Mouse (Mus musculus) embryo, embryonic 10 days (tissue): ENCODE results near the gene Ubxn10.

Experiments used
- DNase-seq: peaks from one replicate; pipeline ENCODE4 v3.0.0-alpha.2; 2015; ENCODE audit warnings: low spot score

Ubxn10 gene

GRCm38 (mm10) chr4:138734105-138734504 lies 2.9 kb downstream of the Ubxn10 start:
- DNase-seq = no peak

GRCm38 (mm10) chr4:138729018-138729703 lies 7.8 kb downstream of the Ubxn10 start:
- DNase-seq = peak; percentile 33

GRCm38 (mm10) chr4:138725751-138726150 lies 11.2 kb downstream of the Ubxn10 start:
- DNase-seq = peak; percentile 18

- DNase-seq = peak; percentile 84
These were observed 11.9 kb downstream of the Ubxn10 start for GRCm38 (mm10) chr4:138725127-138725461.

- DNase-seq = no peak
These were observed 12.4 kb downstream of the Ubxn10 start, which contains the start of gene Pla2g2c for GRCm38 (mm10) chr4:138724354-138725126. TSS of gene Pla2g2c (plus strand) at chr4:138724792.

- no peak for DNase-seq
These were observed 13.3 kb downstream of the Ubxn10 start for GRCm38 (mm10) chr4:138723493-138724281.

- DNase-seq = no peak
These were observed 17.7 kb downstream of the Ubxn10 start for GRCm38 (mm10) chr4:138719264-138719596.

- DNase-seq = no peak
These were observed 18.2 kb downstream of the Ubxn10 start for GRCm38 (mm10) chr4:138718586-138719263.

- no peak for DNase-seq
These were observed 20.3 kb downstream of the Ubxn10 start for GRCm38 (mm10) chr4:138716697-138717096.

GRCm38 (mm10) chr4:138714186-138714585 lies 22.8 kb downstream of the Ubxn10 start:
- DNase-seq = no peak

GRCm38 (mm10) chr4:138712621-138713020 lies 24.3 kb downstream of the Ubxn10 start:
- DNase-seq = no peak

- no peak for DNase-seq
These were observed 24.9 kb downstream of the Ubxn10 start for GRCm38 (mm10) chr4:138712096-138712495.

- no peak for DNase-seq
These were observed 25.7 kb downstream of the Ubxn10 start for GRCm38 (mm10) chr4:138711051-138711820.

GRCm38 (mm10) chr4:138710633-138711032 lies 26.3 kb downstream of the Ubxn10 start:
- no peak for DNase-seq

- no peak for DNase-seq
These were observed 27.0 kb downstream of the Ubxn10 start for GRCm38 (mm10) chr4:138709944-138710343.

GRCm38 (mm10) chr4:138709246-138709645 lies 27.7 kb downstream of the Ubxn10 start:
- DNase-seq = no peak

GRCm38 (mm10) chr4:138708636-138709035 lies 28.3 kb downstream of the Ubxn10 start:
- peak; percentile 78 for DNase-seq

GRCm38 (mm10) chr4:138706620-138707019 lies 30.3 kb downstream of the Ubxn10 start:
- DNase-seq = no peak

GRCm38 (mm10) chr4:138704169-138704568 lies 32.8 kb downstream of the Ubxn10 start:
- no peak for DNase-seq

- no peak for DNase-seq
These were observed 33.4 kb downstream of the Ubxn10 start for GRCm38 (mm10) chr4:138703591-138703990.

- DNase-seq = no peak
These were observed 34.4 kb downstream of the Ubxn10 start for GRCm38 (mm10) chr4:138702528-138702927.
